Mouse (Mus musculus) CD4-positive naive resting alpha-beta T cell, adult 76 days (primary cell): Measurements from ENCODE around the gene Itpripl1. TPM values are rescaled to one million over a fixed set of nuclear protein-coding genes. Genes with fewer than 3 reads are reported as not detected.

Experiments
- total RNA-seq: library from RNA; stranded (reverse); gene quantifications from one replicate; pipeline ENCODE4 v1.2.4, GENCODE M21; 2023

The Itpripl1 gene
- 17.0 TPM for total RNA-seq

GRCm38 (mm10) chr2:127143158-127144063 lies at the start of gene Itpripl1:
Gene Itpripl1, minus strand, starts transcription at chr2:127143442.

GRCm38 (mm10) chr2:127133621-127134461 lies 9.4 kb downstream of the Itpripl1 start, which contains the start of gene Ncaph:
Gene Ncaph, minus strand, starts transcription at chr2:127133954.

Other genes with a start within 250 kb of the Itpripl1 start
- 62.8 TPM for gene Sppl2a, start 210.2 kb downstream of the Itpripl1 start, total RNA-seq
- 27.1 TPM for gene Ap4e1, start 134.7 kb downstream of the Itpripl1 start, total RNA-seq
- 16.5 TPM for gene Blvra, start 72.8 kb downstream of the Itpripl1 start, total RNA-seq
- gene Ncaph, start 9.5 kb downstream of the Itpripl1 start, total RNA-seq = 2.9 TPM
- 2.0 TPM for gene 1810024B03Rik, start 64.8 kb upstream of the Itpripl1 start, total RNA-seq
- gene Snrnp200, start 64.9 kb upstream of the Itpripl1 start, total RNA-seq = 172 TPM
- 36.2 TPM for gene Ciao1, start 104.4 kb upstream of the Itpripl1 start, total RNA-seq
- 42.4 TPM for gene Tmem127, start 104.5 kb upstream of the Itpripl1 start, total RNA-seq
- 51.1 TPM for gene Stard7, start 126.8 kb upstream of the Itpripl1 start, total RNA-seq
- gene Dusp2, start 192.7 kb upstream of the Itpripl1 start, total RNA-seq = 171 TPM
- 0.47 TPM for gene Astl, start 195.2 kb upstream of the Itpripl1 start, total RNA-seq
- not detected for gene Adra2b, start 219.8 kb upstream of the Itpripl1 start, total RNA-seq